Mouse (Mus musculus) megakaryocyte, embryonic 14.5 days (primary cell): ENCODE measurements at regions not wholly inside any gene's neighbourhood (a gene's known extent, or its start where the extent isn't known, plus 50 kb on each side); places are given as distances from the start of the nearest gene placed in this dataset.
A peak's percentile ranks its signal among the peaks of the same experiment; 100 is the strongest.

Experiments used
- H3K27me3 ChIP-seq: replicated peaks from 2 replicates; pipeline ENCODE3; 2012; ENCODE audit warnings: inconsistent platforms
- H3K36me3 ChIP-seq: replicated peaks from 2 replicates; pipeline ENCODE3; 2012; ENCODE audit warnings: low read length, inconsistent platforms, mixed read lengths
- H3K4me1 ChIP-seq: 2 replicates; pipeline ENCODE4 v1.6.1; 2012; ENCODE audit warnings: inconsistent platforms
- H3K4me3 ChIP-seq: replicated peaks from 2 replicates; pipeline ENCODE3; 2012; ENCODE audit warnings: moderate library complexity, mild to moderate bottlenecking, inconsistent platforms
- H3K9me3 ChIP-seq: 2 replicates; pipeline ENCODE4 v1.6.1; 2012; ENCODE audit warnings: inconsistent platforms
- FLI1 ChIP-seq: IDR thresholded peaks from 2 replicates; pipeline ENCODE4 v1.6.1; 2012; ENCODE audit warnings: low read length, inconsistent platforms, mixed read lengths
- GATA1 ChIP-seq: IDR thresholded peaks from 3 replicates; pipeline ENCODE4 v1.6.1; 2012; ENCODE audit warnings: mixed read lengths, low read length, inconsistent platforms, borderline replicate concordance

- peaks cover 61% of the 10 kb centered on the region for H3K4me1 ChIP-seq
- no peak for TF ChIP-seq GATA1
- TF ChIP-seq FLI1 = no peak
- H3K4me3 ChIP-seq = no peak overlapping the region
- peaks cover 42% of the 10 kb centered on the region for H3K27me3 ChIP-seq
- no peaks in the 10 kb centered on the region for H3K9me3 ChIP-seq
- H3K36me3 ChIP-seq = no peaks in the 10 kb centered on the region
These were observed 427.8 kb downstream of the Cd83 start for GRCm38 (mm10) chr13:44212356-44212755.

DNA sequence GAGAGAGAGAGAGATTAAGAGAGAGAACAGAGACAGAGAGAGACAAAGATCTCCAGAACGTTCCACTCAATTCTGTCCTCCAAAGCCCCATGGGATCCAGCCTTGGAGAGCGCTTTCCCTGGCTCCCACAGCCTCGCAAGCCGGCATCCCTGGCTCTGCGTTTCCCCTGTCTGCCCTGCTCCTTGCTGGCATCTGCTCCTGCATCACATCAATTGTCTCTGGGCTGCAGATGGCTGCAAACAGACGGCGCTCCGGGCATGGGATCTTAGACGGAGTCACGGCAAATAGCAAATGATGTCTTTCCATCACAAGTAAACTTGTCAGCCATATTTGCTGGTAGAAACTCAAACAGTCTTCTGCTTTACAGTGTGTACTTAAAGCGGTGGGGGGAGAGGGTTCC is 428.4 kb downstream of the Cd83 start:
- H3K4me1 ChIP-seq = peaks cover 55% of the 10 kb centered on the region
- H3K4me3 ChIP-seq = peak overlapping the region; percentile 26
- H3K9me3 ChIP-seq = no peaks in the 10 kb centered on the region
- H3K36me3 ChIP-seq = no peaks in the 10 kb centered on the region
- TF ChIP-seq FLI1 (no peak), GATA1 (no peak)
- H3K27me3 ChIP-seq = peaks cover 38% of the 10 kb centered on the region

GRCm38 (mm10) chr13:44218266-44218665 is 433.7 kb downstream of the Cd83 start:
- H3K36me3 ChIP-seq = no peaks in the 10 kb centered on the region
- H3K4me1 ChIP-seq = peaks cover 52% of the 10 kb centered on the region
- no peak overlapping the region for H3K4me3 ChIP-seq
- peaks cover 5% of the 10 kb centered on the region for H3K27me3 ChIP-seq
- TF ChIP-seq GATA1 (no peak), FLI1 (no peak)
- 0 out of 2 replicates have a peak, but pooled peaks cover 3% of the 10 kb centered on the region for H3K9me3 ChIP-seq

GRCm38 (mm10) chr13:44221721-44222120 is 437.1 kb downstream of the Cd83 start:
- peaks cover 9% of the 10 kb centered on the region for H3K36me3 ChIP-seq
- H3K9me3 ChIP-seq = peaks cover 25% of the 10 kb centered on the region
- H3K4me1 ChIP-seq = peaks cover 33% of the 10 kb centered on the region
- TF ChIP-seq FLI1 = no peak
- no peak for TF ChIP-seq GATA1
- H3K4me3 ChIP-seq = no peak overlapping the region
- H3K27me3 ChIP-seq = peaks cover 8% of the 10 kb centered on the region

GRCm38 (mm10) chr13:44222335-44222734 is 437.8 kb downstream of the Cd83 start:
- H3K9me3 ChIP-seq = peaks cover 25% of the 10 kb centered on the region
- H3K36me3 ChIP-seq = peaks cover 9% of the 10 kb centered on the region
- peak overlapping the region; percentile 38 for H3K4me3 ChIP-seq
- H3K4me1 ChIP-seq = peaks cover 33% of the 10 kb centered on the region
- H3K27me3 ChIP-seq = peaks cover 8% of the 10 kb centered on the region
- TF ChIP-seq GATA1 (no peak), FLI1 (no peak)

GRCm38 (mm10) chr13:44227706-44228459 is 443.3 kb downstream of the Cd83 start:
- peaks cover 25% of the 10 kb centered on the region for H3K9me3 ChIP-seq
- peaks cover 5% of the 10 kb centered on the region for H3K27me3 ChIP-seq
- TF ChIP-seq GATA1 (no peak), FLI1 (no peak)
- no peak overlapping the region for H3K4me3 ChIP-seq
- peaks cover 38% of the 10 kb centered on the region for H3K4me1 ChIP-seq
- H3K36me3 ChIP-seq = peaks cover 9% of the 10 kb centered on the region

DNA sequence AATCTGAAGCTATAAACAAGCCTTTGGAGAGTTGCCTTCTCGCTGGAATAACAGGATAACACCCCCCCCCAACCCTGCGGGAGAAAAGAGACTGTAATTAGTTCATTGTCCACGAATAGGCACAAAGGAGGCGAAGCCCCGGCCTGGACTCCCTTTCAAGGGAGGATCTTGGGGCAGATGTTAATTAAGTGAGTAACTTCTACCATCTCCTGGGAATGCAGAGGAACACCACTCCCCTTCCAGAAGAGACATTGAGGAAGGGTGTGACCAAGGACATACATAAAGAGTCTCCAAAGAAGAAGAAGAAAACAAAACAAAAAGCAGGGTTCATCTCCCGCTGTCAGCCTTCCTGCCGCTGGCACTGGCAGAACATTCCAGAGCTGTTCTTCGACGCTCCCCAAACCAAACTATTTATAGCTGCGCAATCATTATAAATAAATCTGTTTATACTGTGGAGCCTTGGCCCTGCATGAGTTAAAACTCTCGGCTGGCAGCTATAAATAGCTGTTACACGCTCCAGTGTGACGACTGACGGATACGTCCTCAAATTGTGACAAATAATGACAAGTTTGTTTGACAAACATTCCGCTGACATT is 444.1 kb downstream of the Cd83 start:
- H3K27me3 ChIP-seq = peaks cover 5% of the 10 kb centered on the region
- H3K9me3 ChIP-seq = peaks cover 22% of the 10 kb centered on the region
- no peak overlapping the region for H3K4me3 ChIP-seq
- no peak for TF ChIP-seq FLI1
- no peak for TF ChIP-seq GATA1
- H3K4me1 ChIP-seq = peaks cover 34% of the 10 kb centered on the region
- H3K36me3 ChIP-seq = peaks cover 9% of the 10 kb centered on the region

- TF ChIP-seq GATA1 (no peak), FLI1 (no peak)
- H3K4me3 ChIP-seq = no peak overlapping the region
- H3K4me1 ChIP-seq = peaks cover 35% of the 10 kb centered on the region
- peaks cover 5% of the 10 kb centered on the region for H3K27me3 ChIP-seq
- peaks cover 7% of the 10 kb centered on the region for H3K36me3 ChIP-seq
- H3K9me3 ChIP-seq = peaks cover 17% of the 10 kb centered on the region
These were observed 444.6 kb downstream of the Cd83 start for GRCm38 (mm10) chr13:44229136-44229611.

DNA sequence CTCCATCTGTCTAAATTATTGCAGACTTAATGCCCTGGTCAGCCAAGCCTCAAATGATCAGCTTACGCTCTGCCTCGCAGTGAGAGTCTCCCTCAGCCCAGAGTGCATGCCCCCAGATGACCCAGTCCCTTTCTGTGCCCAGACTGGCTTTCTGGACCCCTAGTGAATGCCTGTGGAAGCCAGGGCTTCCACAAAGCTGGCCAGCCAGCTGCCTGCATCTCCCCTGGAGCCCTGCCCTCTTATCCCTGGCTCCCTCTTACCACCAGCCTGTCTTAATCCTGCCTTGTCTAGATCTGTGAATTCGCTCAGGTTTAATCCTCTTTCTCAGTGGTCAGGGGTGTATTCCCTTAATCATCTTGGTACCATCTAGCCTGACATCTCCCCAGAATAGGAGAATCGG is 446.8 kb downstream of the Cd83 start:
- H3K9me3 ChIP-seq = no peaks in the 10 kb centered on the region
- peaks cover 55% of the 10 kb centered on the region for H3K4me1 ChIP-seq
- no peaks in the 10 kb centered on the region for H3K36me3 ChIP-seq
- no peak for TF ChIP-seq FLI1
- no peak for TF ChIP-seq GATA1
- no peak overlapping the region for H3K4me3 ChIP-seq
- H3K27me3 ChIP-seq = no peaks in the 10 kb centered on the region
